Mouse (Mus musculus): ENCODE measurements around the gene Tmem179b.

The Tmem179b gene

DNA sequence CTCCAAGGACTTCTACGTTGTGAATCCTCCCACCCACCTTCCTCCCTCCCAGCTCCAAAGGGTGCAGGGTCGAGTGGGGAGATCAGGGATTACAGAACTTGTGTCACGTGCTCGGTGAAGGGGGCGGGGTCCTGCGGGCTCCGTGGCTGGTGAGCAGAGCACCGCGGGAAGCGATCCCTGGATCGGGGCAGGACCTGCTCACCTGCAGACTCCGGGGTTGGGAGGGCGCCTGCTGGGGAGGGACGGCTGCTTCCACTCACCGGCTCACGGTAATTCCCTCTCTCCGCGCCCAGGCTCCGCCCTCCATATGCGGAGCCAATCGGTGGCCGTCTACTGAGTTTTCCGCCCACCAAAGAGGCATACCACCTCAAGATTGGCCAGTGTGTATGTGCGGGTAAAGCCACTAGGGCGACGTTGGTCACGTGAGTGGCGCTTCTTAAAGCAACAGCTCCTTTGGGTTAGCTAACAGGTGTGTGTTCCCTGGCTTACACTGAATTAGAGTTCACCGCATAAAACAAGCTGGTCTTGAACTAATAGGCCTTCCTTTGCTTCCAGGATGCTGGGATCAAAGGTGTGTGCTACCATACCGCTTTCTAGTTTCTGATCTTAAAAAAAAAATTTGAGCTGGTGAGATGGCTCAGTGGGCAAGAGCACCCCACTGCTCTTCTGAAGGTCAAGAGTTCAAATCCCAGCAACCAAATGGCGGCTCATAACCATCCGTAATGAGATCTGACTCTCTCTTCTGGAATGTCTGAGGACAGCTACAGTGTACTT, 11.9 kb upstream of the Tmem179b start, which contains the start of gene Taf6l:
Gene Taf6l, minus strand, starts transcription at position 410 of the 774 bp plus-strand sequence.
- DNase-seq (ENCODE audit: low read depth in 1 of 2, low spot score in 2 of 2) = peak; percentile 75 to 82

DNA sequence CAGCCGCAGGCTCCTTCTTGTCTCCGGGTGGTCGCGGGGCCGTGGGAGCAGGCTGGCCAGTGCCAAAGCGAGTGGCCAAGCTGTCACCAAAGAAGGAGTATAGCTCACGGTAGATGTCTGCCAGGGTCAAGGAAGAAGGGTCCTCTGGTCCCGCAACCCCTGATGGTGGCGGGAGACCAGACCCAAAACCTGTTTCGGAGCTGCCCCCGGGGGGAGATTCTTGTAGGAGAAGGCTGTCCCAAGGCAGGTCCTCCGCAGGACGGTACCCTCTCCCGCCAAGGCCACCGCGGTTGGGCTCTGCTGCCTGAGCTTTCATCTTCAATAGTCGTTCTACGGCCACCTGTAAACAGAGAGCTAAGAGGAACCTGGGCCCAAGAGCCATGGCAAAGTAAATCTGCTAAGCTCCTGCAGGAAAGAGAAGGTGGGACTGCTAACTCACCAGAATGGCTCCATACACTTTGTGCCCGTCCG, 719 bp upstream of the Tmem179b start:
- no peak for DNase-seq (ENCODE audit: low read depth in 1 of 2, low spot score in 2 of 2)

DNA sequence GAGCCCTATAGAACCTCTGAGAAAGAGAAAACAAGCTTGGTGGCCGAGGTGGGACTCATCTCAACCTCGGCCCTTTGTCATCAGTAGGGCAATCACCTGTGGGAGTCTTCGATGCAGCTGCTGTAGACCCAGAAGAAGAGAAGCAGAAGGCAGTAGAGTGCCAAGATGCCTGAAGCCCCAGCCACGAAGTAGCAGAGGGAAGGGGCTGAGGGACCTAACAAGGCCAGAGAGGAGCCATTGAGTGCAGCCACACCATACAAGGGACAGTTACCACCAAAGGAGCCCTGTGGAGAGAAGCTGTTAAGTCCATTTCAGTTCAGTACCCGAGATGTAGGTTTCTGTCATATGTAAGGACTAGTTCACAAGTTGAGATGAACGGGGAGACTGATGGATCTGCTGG, 858 bp downstream of the Tmem179b start:
- DNase-seq (ENCODE audit: low read depth in 1 of 2, low spot score in 2 of 2) = no peak

DNA sequence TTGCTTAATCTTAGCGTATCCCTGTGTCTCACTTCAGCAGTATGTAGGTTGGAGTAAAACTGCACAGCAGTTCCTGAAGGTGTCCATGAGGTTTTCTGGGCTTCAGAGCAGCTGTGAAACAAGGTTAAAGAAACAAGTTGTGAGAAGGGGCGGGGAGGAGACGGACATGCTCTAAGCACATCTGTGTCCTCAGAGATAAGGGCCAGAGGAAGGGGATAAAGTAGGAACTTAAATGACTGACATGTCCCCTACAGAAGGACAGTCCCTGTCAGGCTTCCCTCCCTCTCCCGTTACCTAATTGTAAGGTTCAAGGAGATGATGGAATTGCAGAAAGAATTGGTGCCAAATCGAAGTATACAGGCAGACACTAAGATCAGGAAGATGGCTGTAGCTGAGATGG, 1.3 kb downstream of the Tmem179b start:
- DNase-seq (ENCODE audit: low read depth in 1 of 2, low spot score in 2 of 2) = no peak

DNA sequence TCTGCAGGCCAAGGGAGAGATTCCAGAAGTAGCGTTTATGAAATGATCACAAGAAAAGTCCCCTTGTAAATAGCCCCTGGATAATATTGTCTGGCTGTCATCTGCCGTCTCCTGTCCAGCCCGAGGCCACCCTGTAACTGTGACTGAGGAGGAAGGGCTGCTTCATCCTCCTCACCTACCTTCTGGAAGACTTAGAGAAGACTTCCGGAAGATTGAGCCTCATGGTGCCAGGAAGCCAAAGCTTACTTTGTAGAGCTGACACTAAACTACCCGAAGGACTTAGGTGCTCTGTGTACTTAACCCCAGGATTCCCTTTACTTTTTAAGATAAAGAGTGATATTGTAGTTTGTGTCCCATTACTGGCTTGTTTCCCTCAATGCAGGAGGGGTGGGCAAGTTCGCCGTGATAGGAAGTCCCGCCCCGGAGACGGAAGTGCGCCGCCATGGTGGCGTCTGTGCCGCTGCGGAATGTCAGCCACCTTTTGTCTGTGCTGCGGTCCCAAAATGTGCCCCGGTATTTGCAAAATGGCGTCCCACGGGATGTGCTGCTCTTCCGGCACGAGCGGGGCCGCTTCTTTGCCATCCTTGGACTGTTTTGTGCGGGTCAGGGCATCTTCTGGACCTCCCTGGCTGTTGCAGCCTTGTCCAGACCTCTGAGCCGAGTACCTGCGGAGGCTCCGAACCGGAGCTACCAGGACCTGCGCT, 3.5 kb downstream of the Tmem179b start, which contains the start of gene Tmem223:
Gene Tmem223, plus strand, starts transcription at position 430 of the 704 bp plus-strand sequence.
- peak; percentile 47 to 55 for DNase-seq (ENCODE audit: low read depth in 1 of 2, low spot score in 2 of 2)

DNA sequence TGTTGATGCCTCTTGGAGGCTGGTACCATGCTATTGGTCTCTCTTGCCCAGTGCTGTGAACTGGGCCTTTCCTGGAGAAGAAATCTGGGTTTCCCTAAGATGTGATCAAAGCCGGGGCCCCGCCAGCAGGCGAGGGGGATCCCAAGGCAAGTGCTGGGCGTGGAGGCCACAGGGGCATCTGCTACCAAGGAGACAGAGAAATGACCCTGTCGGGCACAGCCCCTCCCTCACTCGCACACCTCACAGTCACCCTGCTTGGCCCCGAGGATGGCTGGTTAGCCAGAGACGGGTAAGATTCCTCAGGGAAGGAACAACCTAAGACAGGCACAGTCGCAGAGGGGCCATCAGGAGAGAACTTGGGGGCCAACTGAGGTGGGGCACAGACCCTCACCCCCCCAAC, 8.7 kb downstream of the Tmem179b start:
- DNase-seq (ENCODE audit: low read depth in 1 of 2, low spot score in 2 of 2) = no peak

DNA sequence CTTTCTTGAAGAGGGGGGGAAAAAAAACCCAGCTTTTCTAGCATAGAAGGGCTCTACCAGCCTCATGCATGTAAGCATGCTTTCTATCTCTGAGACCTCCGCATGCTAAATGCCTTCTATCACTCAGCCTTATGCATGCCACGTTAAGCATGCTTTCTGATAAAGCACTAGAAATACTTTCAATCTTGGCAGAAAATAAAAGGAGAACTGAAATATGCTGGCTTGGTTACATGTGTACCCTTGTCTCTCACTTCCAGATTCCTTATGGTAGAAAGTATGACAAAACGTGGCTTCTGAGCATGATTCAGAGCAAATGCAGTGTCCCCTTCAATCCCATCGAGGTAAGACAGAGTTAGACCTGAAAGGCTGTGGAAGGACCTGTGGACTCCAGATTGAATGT, 11.0 kb downstream of the Tmem179b start:
- DNase-seq (ENCODE audit: low read depth in 1 of 2, low spot score in 2 of 2) = no peak

DNA sequence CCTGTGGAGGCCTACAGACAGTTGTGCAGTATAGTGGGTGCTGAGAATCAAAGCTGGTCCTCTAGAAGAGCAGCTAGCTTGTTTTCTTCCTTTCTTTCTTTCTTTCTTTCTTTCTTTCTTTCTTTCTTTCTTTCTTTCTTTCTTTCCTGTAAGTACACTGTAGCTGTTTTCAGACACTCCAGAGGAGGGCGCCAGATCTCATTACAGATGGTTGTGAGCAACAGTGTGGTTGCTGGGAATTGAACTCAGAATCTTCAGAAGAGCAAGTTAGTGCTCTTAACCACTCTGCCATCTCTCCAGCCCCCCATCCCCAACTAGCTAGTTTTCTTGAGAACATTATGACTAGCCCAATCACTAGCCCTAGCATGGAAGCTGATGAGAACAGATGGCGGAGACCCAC, 13.5 kb downstream of the Tmem179b start:
- no peak for DNase-seq (ENCODE audit: low read depth in 1 of 2, low spot score in 2 of 2)

DNA sequence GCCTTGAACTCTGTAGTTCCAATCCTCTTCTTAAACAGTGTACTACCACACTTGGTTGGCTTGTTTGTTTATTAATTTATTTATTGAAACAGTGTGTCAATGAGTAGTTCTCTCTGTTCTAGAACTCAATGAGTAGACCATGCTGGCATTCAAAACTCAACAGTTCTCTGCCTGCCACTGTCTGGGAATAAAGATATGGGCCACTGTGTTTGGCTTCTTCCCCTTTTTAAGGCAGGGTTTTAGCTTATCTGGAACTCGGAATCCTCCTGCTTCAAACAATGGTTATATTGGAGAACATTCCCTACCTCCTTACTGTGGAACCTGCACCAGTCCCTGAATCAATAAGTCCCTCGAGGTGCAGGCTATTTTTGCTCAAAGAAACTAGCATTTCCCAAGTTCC, 15.4 kb downstream of the Tmem179b start:
- DNase-seq (ENCODE audit: low read depth in 1 of 2, low spot score in 2 of 2) = no peak

DNA sequence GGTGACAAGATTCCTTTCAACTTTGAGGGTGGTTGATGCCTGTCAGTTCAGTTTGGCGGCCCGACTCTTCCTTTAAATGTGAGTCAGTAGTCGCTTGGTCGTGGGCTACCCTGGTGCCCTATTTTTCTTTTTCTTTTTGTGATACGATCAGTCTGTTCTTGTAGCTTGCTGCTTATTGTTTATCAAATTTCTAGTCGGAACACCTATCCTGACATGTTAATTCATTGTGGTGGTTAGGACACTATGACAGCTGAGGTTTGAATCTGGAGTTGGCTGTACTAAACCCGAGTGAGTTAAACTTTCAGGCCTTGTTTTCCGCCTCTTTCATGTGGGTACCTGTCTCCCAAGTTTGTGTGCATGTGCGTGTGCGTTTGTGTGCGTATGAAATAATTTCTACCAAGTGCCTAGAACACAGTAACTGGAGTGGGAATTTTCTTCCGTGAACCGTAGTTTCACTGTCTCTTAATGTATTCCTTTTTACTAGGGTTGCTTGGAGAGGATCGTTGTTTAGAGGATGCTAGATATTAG, 16.7 kb downstream of the Tmem179b start:
- no peak for DNase-seq (ENCODE audit: low read depth in 1 of 2, low spot score in 2 of 2)

DNA sequence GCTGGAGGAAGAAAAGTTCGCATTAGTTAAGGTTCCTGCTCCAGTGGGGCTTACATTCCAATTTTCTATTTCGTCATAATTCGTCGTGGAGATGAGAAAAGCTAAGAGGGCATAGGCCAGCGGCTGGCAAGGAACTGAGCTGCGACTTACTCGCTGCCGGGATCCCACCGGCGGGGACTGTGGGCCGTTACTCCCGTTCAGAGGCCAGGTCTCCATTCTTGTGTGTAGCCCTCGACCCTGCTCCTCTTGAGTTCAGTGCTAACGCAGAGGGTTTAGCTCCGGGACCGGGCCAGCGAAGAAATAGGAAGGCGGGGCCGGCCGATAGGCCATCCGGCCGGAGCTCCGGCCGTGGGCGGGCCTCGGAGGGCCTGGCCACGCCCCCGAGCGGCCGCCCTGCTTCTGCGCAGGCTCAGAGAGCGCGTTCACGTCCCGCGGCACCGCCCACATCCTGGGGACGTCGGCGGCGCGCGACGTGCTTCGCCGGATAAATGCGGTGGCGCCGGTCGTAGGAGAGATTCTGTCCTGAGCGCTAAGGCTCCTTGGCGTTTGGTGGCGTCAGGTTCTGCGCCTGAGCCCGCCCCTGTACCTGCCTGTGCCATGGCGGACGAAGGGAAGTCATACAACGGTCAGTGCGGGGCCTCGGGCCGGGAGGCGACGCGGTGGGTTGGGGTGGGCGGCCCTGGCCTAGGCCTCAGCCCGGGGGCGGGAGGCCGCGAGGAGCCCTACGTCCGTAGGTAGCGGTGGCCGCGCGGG, 17.5 kb downstream of the Tmem179b start, which contains the start of gene Nxf1:
Gene Nxf1, plus strand, starts transcription at position 439 of the 753 bp plus-strand sequence.
- DNase-seq (ENCODE audit: low read depth in 1 of 2, low spot score in 2 of 2) = peak; percentile 62 to 86

DNA sequence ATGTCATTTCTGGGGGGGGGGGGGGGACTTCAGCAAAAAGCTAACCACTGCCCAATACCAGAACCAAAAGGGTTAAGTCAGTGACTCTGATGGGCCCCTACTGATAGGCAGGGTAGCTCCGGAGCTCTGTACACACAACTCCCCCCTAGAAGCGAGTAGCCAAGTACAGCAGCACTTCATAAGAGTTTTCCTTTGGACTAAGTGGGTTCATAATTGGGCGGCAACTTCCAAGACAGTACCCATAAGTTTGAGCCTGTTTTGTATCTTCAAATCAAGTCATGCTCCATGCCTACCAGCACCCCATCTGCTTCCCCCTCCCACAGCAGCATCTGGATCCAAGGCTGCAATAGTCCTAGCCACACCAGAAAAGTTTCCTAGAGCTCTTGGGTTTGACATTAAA, 18.6 kb downstream of the Tmem179b start:
- no peak for DNase-seq (ENCODE audit: low read depth in 1 of 2, low spot score in 2 of 2)

DNA sequence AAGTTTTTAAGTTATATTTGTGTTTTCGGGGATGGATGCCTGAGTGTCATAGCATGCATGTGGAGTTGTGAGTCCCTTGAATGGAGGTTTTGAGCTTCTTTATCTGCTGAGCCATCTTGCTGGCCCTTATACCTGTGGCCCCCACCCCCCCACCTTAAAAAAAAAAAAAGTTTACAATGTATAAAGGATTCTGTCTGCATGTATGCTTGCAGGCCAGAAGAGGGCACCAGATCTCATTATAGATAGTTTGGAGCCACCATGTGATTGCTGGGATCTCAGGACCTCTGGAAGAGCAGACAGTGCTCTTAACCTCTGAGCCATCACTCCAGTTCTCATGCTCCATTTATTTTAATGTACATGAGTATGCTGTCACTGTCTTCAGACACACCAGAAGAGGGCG, 26.9 kb downstream of the Tmem179b start:
- no peak for DNase-seq (ENCODE audit: low read depth in 1 of 2, low spot score in 2 of 2)

DNA sequence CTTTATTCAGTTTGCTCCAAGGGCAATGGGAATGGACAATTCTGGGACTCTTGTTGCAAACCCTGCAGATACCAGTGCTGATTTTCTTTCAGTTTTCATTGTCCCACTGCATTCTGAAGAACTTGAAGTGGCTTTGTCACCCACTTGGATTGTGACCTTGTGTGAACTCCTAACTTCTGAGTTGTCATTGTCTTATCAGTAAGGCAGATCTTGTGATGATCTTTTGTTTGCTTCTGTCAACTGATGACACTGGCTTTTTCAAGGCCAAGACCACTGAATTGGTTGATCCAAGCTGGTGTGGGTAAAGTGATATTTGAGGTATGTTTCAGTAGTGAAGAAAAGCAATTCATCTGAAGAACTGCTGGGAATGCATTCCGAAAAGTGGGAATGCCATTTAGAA, 28.9 kb downstream of the Tmem179b start:
- no peak for DNase-seq (ENCODE audit: low read depth in 1 of 2, low spot score in 2 of 2)

DNA sequence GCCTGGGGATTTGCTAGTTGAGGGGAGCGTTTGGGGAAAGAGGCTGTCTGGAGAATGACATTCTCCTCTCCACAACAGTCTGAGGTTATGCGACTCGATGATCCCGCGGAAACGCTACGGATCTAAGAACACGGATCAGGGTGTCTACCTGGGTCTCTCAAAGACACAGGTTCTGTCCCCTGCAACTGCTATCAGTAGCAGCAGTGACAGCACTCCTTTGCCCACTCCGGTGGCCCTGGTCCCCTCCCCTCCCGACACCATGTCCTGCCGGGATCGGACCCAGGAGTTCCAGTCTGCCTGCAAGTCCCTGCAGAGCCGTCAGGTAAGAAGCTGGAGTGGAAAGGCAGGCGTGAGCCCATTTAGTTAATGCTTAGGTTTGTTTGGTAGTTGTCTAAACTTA, 32.1 kb downstream of the Tmem179b start:
- DNase-seq (ENCODE audit: low read depth in 1 of 2, low spot score in 2 of 2) = no peak

DNA sequence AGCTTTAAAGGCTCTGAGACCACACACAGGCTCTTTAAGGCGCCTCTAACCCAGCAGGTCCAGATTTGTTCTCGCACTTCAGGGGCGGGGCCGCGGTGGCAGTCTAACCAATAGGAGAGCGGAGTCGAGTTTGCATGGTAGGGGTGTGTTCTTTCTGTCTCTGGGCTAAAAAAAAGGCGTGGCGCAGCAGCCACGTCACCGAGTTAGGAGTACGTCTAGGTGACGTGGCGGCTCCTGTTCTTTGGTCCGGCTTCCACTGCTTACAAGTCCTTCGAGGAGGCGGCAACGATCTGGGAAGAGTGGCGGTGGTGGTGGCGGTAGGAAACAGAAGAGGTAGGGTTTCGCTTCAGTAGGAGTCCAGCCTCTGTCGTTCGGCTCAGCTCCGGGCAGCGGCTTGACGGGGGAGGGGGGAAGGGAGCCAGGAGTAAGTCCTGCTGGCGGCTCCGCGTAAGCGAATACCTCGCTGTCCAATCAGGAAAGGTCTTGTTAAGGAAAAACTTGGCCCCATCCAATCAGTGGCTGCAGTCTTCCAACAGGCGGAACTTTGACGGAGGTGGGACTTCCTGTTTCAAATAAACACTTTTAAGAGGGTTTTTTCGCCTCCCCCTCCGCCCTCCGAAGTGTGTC, 32.9 kb downstream of the Tmem179b start, which contains the start of gene Stx5a:
Gene Stx5a, plus strand, starts transcription at position 171 of the 627 bp plus-strand sequence.
- peak; percentile 91 to 92 for DNase-seq (ENCODE audit: low read depth in 1 of 2, low spot score in 2 of 2)

DNA sequence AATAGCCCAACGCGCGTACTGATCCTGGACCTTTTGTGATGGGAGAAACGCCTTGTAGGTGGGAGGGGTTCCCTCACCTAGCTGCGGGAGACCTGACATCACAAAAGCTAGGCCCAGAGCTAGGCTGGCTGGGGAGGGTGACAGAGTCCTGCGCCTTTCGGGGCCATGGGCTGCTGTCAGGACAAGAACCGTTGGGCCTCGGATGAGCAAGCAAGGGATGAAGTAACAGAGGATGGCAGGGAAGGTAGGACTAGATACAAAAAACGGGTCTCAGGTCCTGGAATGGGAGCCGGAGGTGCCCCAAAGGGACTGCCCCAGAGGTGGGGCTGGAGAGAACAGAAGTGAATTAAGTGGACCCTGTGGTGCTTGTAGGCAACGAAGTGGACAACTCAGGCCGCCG, 33.7 kb downstream of the Tmem179b start, which contains the start of gene 1700092M07Rik:
Gene 1700092M07Rik, plus strand, starts transcription at position 116 of the 400 bp plus-strand sequence.
- DNase-seq (ENCODE audit: low read depth in 1 of 2, low spot score in 2 of 2) = no peak

DNA sequence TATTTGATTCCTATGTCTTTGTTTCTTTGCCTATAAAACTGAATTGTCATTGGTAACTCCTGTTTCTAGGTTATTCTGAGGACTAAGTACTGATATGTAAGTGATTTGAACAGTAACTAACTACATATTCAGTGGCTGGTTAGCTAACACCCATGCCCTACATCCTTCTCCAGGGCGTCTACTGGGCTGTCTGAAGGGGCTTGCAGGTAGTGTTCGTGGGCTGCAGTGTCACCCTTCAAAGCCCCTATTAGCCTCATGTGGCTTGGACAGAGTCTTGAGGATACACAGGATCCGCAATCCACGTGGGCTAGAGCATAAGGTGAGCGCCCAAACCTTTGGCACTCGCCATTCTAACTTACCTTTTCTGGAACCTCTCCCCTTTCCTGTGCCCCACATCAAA, 34.6 kb downstream of the Tmem179b start:
- no peak for DNase-seq (ENCODE audit: low read depth in 1 of 2, low spot score in 2 of 2)

DNA sequence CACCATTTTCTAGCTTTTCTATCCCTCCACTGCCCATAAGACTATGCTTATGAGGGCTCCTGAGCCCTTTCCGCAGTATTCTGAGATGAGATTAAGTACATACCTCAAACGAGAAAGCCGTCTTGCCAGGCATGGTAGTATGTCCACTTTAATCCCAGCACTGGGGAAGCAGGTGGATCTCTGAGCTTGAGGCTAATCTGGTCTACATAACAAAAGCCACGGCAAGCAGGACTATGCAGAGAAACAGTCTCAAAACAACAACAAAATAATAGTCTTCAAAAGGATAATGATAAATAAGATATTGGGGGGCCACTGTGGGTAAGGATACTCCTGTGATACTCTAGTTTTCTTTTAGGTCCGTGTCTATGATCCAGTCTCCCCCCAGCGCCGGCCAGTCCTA, 35.4 kb downstream of the Tmem179b start:
- DNase-seq (ENCODE audit: low read depth in 1 of 2, low spot score in 2 of 2) = no peak

DNA sequence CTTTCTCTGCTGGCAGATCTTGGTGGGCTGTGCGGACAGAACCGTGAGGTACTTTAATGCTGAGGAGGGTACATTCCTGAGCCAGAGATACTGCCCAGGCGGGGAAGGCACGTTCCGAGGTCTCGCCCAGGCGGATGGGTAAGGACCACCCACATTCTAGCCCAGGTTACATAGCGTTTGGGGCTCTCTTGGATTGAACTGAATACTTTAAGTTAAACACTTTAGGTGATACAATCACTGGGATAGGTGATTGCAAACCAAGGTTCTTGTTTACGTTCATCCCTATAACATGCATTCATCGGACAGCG, 38.2 kb downstream of the Tmem179b start:
- DNase-seq (ENCODE audit: low read depth in 1 of 2, low spot score in 2 of 2) = peak in 1 of 2 experiments; percentile 4

All from monocyte, adult 2 months (primary cell).